Mouse (Mus musculus): Measurements from ENCODE around the gene Sapcd1.
A peak's percentile ranks its signal among the peaks of the same experiment; 100 is the strongest.

Gene Sapcd1

GRCm38 (mm10) chr17:35027277-35028068, at the start of gene Sapcd1:
TSS of gene Sapcd1 (minus strand) at chr17:35028016.
- no peak for DNase-seq

GRCm38 (mm10) chr17:35077285-35077684, 49.5 kb upstream of the Sapcd1 start:
- DNase-seq, result no peak

GRCm38 (mm10) chr17:35076507-35077176, 48.8 kb upstream of the Sapcd1 start, which contains the start of gene Ly6g6e:
TSS of gene Ly6g6e (plus strand) at chr17:35076902.
- no peak for DNase-seq

GRCm38 (mm10) chr17:35074097-35074496, 46.3 kb upstream of the Sapcd1 start:
- no peak for DNase-seq

GRCm38 (mm10) chr17:35071454-35071853, 43.6 kb upstream of the Sapcd1 start:
- no peak for DNase-seq

- DNase-seq, result peak; percentile 55
These were observed 42.9 kb upstream of the Sapcd1 start for GRCm38 (mm10) chr17:35070556-35071229.

GRCm38 (mm10) chr17:35068213-35068914, 40.5 kb upstream of the Sapcd1 start:
- no peak for DNase-seq

- no peak for DNase-seq
These were observed 38.3 kb upstream of the Sapcd1 start, which contains the start of gene Mpig6b for GRCm38 (mm10) chr17:35066084-35066483. TSS of gene Mpig6b (minus strand) at chr17:35066184.

- DNase-seq, result peak; percentile 88
These were observed 37.4 kb upstream of the Sapcd1 start, which contains the start of gene Ly6g6c for GRCm38 (mm10) chr17:35064951-35065947. TSS of gene Ly6g6c (plus strand) at chr17:35065388.

- no peak for DNase-seq
These were observed 36.6 kb upstream of the Sapcd1 start for GRCm38 (mm10) chr17:35064378-35064877.

- DNase-seq, result no peak
These were observed 35.6 kb upstream of the Sapcd1 start for GRCm38 (mm10) chr17:35063466-35063865.

GRCm38 (mm10) chr17:35061299-35061698, 33.5 kb upstream of the Sapcd1 start:
- no peak for DNase-seq

- DNase-seq, result peak; percentile 70
These were observed 33.0 kb upstream of the Sapcd1 start for GRCm38 (mm10) chr17:35060737-35061297.

- DNase-seq, result no peak
These were observed 32.3 kb upstream of the Sapcd1 start for GRCm38 (mm10) chr17:35060071-35060470.

- peak; percentile 97 for DNase-seq
These were observed 31.4 kb upstream of the Sapcd1 start, which contains the start of gene Ddah2 for GRCm38 (mm10) chr17:35058911-35059892. TSS of gene Ddah2 (plus strand) at chr17:35059035.

GRCm38 (mm10) chr17:35058316-35058715, 30.5 kb upstream of the Sapcd1 start:
- DNase-seq, result no peak

GRCm38 (mm10) chr17:35057090-35057489, 29.3 kb upstream of the Sapcd1 start:
- no peak for DNase-seq

- DNase-seq, result peak; percentile 43
These were observed 28.1 kb upstream of the Sapcd1 start for GRCm38 (mm10) chr17:35055691-35056495.
